Mouse (Mus musculus): ENCODE results near the gene Snai1.

Gene Snai1

DNA sequence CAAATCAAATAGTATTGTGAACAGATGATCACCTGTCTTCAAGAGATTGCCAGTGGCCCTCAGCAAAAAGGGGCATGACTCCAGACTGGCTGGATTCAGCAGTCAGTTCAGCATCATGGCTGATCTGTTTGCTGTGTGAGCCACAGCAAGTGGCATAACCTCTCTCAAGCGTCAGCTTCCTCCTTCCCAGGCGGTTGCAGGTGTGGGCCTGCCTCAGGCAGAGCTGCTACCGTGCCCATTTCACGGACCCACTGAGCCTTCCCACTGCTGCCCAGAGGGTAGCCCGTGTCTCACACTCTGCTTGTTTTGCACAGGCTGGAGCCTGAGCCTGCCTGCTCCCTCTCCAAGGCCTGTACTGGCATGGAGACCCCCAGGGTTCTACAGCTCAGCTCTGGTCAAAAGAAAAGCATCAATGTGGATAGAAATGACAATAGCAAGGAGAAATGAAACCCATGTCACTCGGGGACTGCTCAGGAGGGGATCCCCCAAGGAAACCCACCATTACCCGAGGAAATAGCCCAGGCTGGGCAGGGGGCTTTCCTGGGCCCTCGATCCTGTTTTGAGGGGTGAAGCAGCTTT is 13.4 kb downstream of the Snai1 start:
- no peak for DNase-seq (ENCODE audit: low spot score)

DNA sequence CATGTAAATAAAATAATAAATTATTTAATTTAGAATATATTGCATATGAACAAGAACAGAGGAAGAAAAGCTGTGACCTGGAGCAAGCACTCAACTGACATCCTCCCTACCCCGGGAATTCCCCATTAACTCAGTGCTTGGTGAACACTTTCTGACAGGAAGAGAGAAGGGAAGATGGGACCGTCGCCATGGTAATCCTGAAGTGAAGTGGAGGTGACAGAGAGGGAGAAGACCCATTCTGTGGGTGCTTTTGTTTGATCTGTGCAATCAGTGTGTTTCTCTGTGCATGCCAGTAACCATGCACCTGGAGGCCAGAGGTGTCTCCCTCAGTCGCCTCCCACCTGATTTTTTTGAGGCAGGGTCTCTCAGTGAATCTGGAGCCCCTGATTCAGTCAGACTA is 14.3 kb downstream of the Snai1 start:
- no peak for DNase-seq (ENCODE audit: low spot score)

DNA sequence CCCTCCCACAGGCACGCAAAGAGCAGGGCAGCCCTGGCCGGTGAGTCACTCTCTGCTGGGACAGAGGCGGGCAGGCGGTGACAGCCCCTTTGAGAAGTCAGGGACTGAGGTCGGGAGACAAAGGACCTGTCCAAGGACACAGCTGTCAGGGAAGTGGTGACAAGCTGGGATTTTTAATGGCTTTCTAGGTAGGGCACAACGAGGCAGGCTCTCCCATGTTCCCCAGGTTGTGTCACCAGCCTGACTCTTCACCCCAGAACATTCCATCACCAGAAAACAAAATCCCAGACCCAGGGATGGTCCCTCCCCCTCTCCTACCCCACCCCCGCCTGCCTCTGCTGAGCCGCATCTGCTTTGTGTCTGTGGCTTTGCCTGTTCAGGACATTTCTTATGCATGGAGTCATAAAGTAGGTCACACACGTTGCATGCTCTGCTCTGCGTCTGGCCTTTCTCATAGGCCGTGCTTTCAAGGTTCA is 15.0 kb downstream of the Snai1 start:
- DNase-seq (ENCODE audit: low spot score): no peak

DNA sequence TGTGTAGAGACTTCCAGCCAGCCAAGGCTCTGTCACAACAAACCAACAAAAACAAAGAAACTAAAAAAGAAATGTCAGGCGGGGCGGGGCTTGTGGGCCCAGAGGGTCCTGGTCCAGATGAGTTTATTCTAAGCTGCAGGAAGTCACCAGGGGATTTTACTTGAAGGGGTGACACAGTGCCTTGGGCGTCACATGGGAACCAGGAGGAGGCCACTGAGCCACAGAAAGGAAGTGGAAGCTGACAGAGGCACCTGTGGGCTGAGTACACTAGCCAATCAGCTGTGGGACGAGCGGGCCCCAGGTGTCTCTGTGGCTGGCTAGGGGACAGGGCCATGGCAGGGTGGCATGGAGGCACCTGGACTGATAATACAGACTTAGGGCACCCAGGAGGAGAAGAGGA is 17.8 kb downstream of the Snai1 start:
- DNase-seq (ENCODE audit: low spot score): no peak

DNA sequence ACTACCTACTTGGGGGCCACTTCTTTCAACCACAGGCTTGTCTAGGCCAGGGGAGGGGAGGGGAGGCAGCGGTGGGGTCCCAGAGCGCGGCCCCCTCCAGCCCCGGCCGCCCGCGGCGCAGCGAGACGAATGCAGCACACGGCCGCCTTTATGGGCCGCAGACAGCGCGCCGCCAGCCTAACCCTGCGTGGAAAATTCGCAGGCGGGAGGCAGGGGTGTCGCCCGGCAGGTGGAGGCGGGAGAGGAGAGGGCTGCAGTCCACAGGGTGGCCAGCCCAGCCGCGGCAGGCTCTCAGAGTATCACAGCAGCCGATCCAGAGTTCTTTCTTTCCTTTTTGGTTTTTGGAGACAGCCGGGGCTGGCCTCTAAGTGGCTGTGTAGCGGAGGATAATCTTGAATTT is 21.4 kb downstream of the Snai1 start:
- DNase-seq (ENCODE audit: low spot score): no peak

DNA sequence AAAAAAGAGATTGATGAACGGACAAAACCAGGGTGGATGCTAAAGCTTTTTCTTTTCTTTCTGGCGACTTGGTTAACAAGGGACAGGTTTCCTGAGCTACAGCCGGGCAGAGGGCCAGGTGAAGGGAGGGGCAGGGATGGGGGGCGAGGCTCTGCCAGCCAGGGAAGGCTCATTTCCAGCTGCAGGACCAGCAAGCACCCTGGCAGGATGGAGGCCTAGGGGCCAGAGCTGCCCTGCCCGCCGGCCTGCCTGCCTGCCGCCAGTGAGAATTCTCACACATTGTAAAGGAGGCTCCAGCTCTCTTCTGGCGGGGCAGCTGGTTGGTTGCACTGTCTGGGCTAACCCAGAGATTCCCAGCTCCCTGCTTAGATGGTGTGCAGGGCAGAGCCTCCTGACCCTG is 24.1 kb downstream of the Snai1 start:
- no peak for DNase-seq (ENCODE audit: low spot score)

DNA sequence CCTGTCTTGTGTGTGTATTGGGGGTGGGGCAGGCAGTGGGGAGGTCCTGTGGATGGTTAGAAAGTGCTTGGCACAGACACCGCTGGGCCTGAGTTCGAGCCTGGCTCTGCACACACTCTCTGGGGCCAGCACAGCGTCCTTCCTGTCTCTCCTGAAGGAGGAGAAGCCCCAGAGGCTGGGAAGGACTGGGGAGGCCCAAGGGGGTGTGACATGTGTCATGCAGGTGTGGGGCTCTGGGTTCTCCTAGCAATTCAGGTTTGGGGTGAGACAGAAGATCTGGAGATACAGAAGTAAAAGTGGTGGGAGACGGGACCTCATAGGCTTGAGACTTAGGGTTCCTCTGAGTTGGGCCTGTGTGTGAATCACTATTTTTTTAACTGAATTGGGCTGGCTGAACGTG is 25.0 kb downstream of the Snai1 start:
- no peak for DNase-seq (ENCODE audit: low spot score)

DNA sequence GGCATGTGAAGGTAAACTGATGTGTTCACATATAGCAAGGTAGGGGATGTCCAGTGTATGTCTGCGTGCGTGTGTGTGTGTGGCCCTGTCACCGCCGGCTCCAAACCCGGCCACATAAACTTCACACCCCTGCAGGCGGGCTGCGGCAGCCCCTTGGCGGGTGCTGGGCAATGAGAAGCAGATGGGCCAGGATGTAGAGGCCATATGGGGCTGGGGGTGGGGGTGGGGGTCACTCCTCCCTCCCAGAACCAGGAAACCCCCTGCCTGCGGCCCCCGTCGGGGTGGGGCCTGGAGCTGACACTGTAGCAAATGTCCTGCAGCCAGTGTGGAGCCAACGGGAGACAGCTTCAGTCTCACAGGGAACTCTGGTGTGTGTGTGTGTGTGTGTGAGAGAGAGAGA is 25.7 kb downstream of the Snai1 start:
- DNase-seq (ENCODE audit: low spot score): no peak

DNA sequence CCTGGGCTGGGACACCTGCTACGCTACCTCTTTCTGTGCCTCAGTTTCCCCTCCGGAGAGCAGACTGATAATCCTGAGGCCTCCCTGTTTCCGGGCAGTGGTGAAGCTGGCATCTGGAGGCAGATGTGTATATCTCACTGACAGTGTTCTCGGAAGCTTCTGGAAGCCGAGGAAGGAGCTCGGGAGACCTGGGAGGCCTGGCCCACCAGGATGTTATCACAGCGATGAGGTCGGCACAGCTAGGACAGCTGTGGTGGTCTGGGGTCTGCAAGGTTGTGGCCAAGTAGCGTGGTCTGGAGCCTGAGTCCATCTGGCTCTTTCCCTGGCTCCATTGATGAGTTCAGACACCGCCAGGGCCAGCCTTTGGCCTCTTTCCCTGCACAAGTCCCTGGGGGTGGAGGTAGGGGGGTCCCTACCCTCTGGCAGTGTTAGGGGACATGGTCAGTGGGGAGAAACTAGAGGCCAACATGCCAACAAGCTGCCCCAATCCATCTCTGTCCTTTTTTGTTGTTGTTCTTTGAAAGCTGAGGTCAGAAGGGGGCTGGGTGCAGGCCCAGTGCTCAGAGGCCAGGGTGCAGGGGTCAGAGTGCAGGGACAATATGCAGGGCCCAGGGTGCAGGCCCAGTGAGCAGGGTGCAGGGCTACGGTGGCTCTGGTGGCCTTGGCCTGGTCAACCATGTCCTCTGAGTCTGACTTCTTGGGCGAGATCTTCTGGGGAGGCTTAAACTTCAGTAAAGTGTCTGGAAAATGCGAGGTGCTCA is 26.7 kb downstream of the Snai1 start:
- no peak for DNase-seq (ENCODE audit: low spot score)

DNA sequence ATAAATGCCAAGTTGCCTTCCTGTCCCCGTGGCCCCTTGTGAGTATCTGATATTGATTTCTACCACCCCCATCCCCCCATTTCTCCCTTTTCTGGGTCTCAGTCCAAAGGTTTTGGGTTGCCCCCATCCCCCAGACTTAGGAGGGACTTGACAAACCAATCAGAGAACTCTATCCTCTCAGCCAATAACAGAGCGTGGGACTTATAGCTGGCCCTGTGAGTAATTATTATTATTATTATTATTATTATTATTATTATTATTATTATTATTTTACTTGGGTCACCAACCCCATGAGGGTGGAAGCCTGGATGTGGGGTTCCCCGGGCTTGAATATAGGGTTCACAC is 27.3 kb downstream of the Snai1 start:
- no peak for DNase-seq (ENCODE audit: low spot score)

DNA sequence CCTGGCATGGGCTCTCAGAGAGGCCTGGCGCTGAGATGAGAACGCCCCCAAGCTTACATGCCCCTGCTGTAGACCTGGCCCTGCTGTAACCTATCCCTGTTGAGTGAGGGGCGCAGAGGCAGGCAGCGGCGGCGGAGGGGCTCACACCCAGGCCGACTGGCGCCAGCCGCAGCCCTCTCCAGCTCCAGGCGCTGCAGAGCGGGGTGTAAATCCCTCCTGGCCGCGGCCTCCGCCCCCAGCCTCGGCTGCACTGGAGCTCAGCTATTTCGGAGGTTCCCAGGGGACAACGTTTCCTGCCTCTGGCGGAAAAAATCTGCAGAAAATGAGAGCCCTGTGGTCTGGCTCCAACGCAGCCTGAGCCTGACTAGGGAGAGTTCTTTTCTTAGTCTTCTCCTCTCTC is 27.7 kb downstream of the Snai1 start:
- DNase-seq (ENCODE audit: low spot score): no peak

DNA sequence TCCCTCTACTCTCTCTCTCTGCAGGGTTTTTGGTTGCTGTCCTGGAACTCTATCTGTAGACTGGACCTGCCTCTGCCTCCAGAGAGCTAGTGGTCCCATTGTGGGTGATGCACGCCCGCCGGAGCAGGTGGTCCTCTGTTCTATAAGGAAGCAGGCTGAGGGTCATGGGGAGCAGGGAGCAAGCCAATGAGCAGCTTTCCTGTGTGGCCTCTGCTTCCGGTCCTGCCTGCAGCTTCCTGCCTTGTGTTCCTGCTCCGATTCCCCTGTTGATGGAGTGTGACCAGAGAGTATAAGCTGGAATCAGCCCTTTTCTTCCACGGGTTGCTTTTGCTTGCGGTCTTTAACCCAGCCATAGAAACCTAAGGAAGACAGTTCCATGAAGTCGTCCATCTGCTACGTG is 30.1 kb downstream of the Snai1 start:
- no peak for DNase-seq (ENCODE audit: low spot score)

DNA sequence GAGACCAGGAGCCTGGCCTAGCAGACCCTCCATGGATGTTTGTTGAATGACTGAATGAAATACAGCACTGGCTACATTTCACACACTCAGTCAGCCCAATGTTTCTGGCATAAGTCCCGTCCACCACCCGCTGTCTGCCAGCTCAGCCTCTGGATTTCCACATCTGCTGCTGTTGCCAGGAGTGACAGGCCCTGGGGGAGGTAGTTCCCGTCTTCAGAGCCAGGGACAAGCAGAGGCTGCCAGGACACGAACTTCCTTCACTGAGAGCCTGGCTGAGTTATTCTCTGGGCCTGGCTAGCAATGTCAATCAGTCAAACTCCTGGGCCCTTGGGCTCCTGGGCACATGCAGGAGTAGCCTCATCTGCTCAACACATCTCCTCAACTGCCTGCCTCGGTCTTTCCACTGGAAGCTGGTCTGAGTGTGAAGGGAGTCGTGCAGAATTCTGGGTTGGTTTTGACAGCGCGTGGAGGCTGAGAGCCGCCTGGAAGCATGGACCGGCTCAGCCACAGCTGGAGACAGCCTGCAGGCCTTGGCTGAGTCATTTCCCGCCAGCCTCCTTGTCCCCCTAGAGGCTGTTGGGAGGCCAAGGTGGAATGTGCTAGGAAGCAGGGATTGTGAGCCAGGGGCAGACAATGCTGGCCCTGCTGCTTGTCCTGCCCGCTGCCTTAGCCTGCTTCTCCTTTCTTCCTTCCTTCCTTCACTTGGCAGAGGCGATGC is 32.1 kb downstream of the Snai1 start:
- DNase-seq (ENCODE audit: low spot score): no peak

DNA sequence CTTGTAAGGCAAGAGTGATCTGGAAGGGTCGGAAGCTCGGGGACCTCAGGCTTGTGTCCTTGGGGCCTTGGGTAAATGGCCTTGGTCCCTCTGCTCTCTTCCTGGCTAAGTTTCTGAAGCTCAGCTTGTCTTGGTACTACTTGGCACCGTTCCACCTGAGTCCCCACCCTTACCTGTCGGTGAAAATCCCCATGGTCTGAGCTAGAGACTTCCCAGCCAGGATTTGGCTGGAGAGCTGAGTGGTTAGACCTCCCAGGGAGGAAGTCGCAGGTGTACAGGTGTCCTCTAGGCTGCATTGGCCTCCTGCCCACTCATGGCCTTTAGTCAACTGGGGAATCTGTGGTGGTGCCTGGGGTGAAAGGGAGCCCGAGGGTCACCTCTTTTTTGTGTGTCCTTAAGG is 32.8 kb downstream of the Snai1 start:
- DNase-seq (ENCODE audit: low spot score): no peak

DNA sequence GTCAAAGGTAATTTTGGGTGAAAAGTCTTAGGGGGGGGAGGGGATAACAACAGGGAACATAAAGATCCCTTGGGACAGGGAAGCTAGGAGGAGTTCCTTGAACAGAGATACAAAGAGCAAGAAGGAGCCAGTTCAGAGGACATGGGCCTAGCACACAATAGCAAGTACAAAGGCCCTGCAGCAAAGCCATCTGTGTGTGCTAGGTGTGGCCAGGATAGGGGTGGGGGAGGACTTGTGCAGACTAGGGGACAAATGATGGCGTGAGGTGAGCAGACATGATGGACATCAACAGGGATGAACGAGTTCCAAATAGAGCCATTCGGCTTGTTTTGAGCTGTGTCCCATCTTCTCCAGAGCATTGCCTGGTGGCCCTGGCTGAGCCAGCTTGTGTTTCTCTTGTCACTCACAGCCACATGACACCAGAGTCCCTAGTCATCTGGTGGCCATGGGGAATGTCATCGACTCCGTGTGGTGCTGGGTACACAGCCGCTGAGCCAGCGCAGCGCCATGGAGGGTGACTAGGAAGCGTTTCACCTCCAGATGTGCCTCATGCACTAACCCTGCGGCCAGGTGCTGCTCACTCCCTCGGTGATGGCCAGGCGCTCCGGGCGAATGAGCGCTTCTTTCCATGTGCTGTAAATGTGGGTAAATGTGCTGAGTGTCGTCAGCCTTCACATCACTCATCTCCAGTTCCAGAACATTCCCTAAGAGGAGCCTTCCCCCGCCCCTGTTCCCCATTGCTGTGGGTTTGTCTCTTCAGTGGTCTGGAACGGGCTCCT is 33.6 kb downstream of the Snai1 start:
- DNase-seq (ENCODE audit: low spot score): no peak

DNA sequence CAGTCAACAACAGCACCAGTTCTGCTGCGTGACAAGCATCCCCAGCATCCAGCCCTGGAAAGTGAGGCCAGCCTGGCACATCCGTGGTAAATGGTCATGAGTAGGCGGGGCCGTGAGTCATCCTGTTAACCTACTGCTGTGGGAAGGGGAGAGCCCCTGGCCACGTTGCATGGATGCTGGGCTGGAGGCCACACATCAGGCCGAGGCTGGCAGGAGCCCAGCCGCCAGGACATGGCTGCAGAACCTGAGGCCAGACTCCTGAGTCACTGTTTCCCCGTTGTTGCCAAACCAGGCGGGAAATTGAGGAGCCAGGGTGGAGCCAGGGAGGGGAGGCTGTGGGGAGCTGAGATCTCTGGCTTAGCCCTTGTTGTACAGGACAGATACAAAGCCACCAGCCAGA is 36.8 kb downstream of the Snai1 start:
- DNase-seq (ENCODE audit: low spot score): no peak

DNA sequence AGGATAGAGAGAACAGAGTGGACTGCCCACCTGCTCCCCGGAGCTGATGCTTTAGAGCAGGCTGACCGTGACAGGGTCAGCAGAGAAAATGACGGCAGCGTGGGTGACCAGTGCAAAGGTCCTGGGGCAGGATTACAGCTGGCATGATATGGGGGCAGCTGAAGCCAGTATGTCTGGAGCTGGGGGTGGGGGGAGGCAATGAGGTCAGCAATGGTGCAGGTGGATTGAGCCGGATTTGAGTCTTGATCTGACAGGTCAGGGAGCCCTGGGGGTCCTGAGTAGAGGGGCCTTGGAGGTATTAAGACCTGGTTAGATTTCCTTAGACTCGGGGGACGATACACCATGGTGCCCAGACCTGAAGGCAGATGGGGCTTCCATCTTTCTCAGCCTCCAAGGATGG is 37.6 kb downstream of the Snai1 start:
- DNase-seq (ENCODE audit: low spot score): no peak

DNA sequence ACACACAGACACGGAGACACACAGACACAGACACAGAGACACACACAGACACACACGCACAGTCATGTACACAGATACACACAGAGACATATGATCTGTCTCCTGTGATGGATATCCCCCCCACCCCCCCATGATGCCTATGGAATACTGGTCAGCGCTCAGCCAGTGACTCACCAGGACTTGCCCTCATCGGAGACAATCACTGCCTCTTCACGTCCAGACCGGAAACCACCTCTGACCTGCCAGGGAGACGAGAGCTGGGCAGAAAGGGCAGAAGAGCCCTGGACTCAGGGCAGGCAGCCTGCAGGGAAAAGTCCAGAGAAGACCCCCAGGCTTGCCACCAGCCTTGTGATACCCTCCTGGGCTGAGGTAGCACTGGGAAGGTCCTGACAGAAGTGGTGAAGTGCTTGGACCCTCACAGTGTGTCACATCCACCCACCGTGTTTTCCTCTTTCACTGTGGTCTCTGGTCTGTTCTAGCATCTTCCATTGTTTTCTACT is 38.2 kb downstream of the Snai1 start:
- DNase-seq (ENCODE audit: low spot score): no peak

DNA sequence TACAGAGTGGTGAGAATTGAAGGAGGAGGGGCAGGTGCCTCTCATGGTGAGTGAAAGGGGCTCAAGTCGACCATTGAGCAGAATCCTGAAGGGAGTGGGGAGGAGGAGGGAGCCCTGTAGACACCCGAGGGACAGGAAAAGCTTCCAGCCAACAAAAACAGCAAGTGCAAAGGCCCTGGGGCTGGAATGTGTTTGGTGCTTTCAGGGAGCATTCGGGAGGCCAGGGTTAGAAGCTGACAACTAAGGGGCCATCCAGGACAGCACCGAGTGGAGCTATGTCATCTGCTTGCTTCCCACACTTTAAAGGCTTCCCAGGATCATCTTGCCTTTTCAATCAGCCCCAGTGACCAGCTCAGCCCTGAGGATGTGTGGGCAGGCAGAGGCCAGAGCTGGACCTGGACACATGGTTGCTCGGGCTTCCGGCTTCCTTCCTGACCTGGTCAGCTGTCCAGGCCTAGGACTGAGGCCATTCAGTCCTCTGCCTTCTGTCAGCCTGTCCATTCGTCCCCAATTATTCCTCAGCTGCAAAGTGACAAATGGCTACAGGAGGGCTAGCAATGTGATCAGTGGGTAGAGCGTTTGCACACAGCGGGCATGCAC is 39.3 kb downstream of the Snai1 start:
- no peak for DNase-seq (ENCODE audit: low spot score)

DNA sequence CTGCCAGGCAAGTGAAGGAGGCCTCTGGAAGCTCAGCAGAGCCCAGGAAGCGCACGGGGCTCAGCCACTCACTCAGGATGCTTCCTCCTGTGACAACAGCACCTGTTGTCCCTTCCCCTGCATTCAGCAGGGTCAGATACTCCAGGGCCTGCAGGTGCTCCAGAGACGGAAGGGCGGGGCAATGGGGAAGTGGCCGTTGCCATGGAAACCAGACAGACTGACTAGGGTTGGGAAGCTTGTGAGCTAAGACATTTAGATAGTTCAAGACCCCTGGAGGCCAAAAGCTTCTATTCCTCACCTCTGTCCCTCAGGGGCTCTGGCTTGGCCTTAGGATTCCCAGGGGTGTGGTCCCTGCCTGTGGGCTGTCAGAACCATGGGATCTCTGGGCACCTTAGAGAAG is 40.5 kb downstream of the Snai1 start:
- no peak for DNase-seq (ENCODE audit: low spot score)

DNA sequence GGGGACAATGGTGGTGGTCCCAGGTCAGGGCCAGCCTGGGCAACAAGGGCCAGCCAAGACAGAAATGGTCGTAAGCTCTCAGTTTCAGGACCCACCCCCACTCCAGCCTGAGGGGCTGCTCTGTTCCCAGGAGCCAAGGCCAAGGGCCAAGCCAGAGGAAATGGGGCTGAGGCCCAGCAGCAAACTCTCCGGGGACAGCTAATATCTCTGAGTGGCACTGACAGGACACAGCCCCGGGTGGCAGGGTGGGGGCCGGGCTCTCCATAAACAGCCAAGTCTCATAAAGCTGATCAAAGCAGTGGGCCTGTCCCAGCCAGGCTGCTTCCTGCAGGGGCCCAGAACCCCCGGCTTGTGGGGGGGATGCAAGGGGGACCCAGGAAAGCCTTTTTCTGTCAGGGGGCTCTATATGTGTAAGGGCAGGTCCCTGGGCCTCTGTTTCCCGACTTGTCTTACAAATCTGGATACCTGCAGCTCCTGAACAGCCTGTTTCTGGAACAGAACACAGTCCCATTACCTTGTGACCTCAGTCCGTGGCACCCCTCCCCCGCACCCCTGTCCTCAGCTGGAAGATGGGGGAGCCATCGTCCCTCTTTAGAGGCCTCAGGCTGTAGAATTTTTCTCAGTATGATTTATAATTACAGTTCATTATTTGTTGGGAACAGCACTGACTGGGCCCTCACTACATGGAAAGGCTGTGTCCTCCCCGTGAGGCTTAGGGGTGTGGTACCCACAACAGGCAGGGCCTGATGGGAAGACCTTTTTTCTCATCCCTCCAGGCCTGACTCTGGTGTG is 45.4 kb downstream of the Snai1 start:
- DNase-seq (ENCODE audit: low spot score): no peak

Data from layer of hippocampus, adult 9-10 months (tissue).